Mouse (Mus musculus): ENCODE data around the gene Tgm1.
A peak's percentile ranks its signal among the peaks of the same experiment; 100 is the strongest.

Gene Tgm1

DNA sequence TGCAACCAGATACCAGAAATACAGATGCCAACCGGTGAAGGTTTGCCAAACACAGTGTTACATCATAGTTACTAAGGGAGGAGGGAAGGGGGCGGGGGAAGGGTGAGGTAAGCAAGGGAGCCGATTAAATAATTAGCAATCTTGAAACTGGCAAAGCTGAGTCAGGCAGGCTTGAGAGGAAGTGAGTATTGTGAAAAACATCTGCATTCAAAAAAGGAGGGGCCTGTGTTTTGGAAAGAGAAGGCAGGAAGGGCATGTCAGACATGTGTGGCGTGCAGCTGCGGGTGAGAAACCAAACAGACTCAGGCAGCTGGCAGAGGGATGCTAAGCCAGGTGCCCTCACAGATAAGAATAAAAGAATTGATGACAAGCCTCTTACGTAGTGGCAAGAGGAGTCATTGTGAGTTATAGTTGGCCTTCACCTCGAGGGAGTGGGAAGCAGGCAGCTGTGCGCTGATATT lies 10.7 kb upstream of the Tgm1 start:
- peak; percentile 51 to 91 for DNase-seq (ENCODE audit: inconsistent age in 2 of 2, low spot score in 1 of 2)

DNA sequence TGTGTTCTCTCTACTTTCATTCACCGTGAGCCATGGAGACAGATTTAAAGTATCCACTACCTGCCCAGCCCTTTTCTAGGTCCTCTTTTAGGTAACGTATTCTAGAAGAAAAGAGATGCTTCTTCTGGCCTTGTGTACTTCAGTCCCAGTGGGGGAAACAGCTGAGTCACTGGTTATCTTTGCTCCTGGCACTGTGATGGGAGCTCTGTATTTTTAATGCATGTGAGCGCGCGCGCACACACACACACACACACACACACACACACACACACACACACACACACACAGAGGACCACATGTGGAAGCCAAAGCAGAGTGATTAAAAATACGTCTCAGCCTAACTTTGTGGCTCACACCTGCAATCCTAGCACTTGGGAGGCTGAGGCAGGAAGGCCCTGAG lies 9.7 kb upstream of the Tgm1 start:
- DNase-seq (ENCODE audit: inconsistent age in 2 of 2, low spot score in 1 of 2), result no peak

DNA sequence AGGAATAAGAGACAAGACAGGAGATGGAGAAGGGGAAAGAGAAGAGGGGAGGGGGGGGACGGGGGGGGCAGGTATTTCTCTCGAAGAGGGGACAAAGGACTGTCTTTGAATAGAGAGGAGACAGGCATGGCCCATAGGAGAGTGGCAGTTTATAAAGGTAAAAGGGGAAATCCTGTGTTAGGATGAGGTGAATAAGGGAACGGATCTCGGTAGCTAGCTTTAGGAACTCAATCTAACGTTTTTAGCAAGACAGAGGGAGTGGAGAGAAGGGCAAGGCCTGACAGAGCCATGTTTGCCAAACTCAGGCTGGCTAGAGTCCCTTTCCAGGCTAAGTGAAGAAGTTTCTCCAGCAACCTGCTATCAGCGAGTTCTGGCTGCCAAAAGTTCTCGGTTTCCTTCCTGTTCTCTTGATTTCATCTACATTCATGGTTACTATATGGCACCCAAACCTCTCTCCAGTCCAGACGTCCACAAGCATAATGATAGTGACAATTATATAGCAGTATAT lies 8.8 kb upstream of the Tgm1 start:
- DNase-seq (ENCODE audit: inconsistent age in 2 of 2, low spot score in 1 of 2), result no peak

DNA sequence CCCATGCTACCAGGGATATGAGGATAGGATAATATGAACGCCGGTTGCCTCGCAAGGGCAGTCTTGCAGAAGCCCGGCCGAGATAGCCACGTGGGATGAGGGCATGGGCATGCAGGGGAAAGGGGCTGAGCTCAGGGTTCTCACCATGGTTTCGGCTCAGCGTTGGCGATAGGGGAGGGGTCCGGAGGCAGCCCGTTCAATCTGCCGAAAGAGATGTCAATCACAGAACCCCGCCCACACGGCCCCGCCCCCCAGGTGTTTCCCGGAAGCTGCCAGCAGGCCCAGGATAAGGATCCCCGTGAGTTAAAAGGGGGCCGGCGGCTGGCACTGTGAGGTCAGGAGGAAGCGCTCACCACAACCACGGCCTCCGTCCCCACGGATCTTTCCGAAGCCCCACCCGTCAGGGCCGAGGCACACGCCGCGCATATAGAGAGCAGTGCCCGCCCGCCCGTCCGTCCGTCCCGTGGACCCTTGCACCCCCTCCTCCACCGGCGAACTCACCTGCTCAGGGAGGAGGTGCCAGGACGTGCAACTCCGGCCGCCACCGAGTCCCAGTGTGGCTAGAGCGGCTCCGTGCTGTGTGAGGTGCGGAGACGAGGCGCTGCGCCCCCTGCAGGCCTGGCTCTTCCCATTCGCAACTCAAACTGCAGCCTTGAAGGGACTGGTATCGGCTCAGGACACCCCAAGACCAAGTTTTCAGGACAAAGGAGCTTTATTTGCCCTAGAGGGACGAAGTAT lies 8.1 kb upstream of the Tgm1 start, which contains the start of gene Rabggta:
TSS of gene Rabggta (minus strand) at position 564 of the 738 bp plus-strand sequence.
- peak; percentile 92 to 96 for DNase-seq (ENCODE audit: inconsistent age in 2 of 2, low spot score in 1 of 2)

DNA sequence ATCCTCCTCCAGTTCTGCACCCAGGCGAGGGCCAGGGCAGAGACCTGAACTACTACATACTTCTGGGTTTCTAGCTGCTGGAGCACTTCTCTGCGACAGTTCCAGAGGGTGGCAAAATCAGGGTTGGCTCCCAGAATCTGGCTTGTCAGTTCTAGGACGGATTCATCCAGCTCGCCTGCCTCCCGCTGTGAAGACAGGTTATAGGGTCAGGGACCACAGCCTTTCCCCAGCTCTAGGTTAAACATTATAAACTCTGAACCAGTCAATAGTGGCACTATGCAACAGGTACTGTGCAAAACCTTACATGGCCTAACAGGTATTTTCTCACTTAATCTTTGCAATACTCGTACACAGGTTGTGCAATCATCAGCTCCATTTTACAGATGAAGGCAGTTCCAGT lies 7.3 kb upstream of the Tgm1 start:
- DNase-seq (ENCODE audit: inconsistent age in 2 of 2, low spot score in 1 of 2), result peak in 1 of 2 experiments; percentile 39

DNA sequence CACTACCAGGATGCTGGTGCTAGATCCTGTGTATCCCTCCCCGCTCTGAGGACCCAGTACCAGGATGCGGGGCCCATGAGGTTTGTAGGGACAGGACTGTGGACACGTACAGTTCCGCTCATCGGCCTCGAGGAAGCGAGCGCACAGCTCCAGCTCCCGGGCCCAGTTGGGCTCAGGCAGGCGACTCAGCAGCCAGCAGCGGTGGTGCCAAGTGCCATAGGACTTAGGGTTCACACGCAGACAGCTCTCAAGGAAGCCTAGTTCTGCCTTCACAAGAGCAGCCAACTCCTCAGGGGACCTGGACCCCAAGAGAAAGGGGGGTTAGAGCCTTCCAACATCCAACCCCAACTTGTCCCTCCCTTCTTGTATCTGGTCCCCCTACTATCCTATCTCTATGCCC lies 6.9 kb upstream of the Tgm1 start:
- no peak for DNase-seq (ENCODE audit: inconsistent age in 2 of 2, low spot score in 1 of 2)

DNA sequence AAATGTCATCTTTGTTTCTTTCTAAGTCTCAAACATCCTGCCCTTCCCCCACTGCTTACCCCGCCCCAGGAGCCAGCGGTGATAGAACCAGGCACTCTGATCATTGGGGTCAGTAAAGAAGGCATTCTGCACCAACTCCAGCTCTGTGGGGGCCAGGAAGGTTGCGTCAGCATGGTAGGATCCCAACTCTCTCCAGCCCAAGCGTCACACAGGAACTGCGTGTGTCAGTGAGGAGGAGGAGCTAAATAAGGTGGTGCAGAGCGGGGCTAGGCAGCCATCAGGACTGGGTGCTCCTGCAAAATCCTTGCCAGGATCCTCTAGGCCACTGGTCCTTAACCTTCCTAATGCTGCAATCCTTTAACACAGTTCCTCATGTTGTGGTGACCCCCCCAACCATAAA lies 6.0 kb upstream of the Tgm1 start:
- no peak for DNase-seq (ENCODE audit: inconsistent age in 2 of 2, low spot score in 1 of 2)

DNA sequence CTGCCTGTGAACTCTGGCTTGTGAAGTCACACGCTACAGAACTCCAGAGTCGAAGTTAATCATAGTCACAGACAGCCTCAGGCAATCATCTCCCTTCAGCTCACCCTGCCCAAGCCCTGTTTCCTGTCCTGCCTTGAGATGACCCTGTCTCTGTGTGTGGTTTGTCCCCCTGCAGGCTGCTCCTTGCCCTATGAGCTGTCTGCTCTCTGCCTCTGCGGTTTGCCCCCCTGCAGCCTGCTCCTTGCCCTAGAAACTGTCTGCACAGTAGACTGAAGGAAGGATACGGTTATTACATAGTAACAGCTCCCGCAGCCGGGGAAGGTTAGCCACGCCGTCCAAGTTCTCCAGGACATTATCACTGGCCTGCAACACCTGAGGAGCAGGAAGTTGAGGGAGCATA lies 3.2 kb upstream of the Tgm1 start:
- no peak for DNase-seq (ENCODE audit: inconsistent age in 2 of 2, low spot score in 1 of 2)

DNA sequence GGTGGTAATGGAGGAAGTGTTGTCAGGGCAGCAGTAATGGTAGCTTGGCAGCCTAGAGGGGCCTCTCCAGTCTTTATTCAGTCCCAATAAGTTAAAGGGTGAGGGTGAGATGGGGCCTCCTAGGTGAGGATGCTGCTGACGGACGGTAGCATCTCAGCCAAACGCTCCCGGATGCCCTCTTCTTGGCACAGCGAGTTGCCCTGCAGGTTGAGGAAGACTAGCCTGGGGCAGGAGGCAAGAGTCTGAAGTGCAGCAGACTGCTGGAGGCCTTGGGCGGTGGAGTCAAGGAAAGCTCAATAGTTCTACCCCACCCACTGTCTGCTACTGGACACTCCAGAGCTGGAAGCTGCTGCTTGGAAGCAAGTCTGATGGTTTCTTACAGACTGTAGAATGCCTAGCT lies 2.5 kb upstream of the Tgm1 start:
- DNase-seq (ENCODE audit: inconsistent age in 2 of 2, low spot score in 1 of 2), result no peak

DNA sequence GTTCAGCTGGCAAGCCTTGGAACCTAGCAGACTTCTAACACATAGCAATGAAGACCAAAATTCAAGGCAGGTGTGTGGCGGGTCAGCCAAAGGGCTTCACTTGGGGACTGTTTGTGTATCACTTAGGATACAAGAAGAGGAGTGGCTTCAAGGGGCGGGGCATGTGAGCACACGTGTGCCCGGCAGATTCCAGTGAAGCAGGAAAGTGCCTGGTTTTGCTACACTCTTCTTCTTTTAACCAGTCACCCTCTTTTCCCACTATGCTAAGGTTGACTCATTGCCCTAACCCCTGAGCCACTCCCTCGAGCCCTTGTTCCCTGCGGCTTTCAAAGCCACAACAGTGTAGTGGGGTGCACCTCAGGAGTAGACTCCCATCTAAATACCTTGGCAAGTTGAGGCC lies 1.2 kb upstream of the Tgm1 start:
- no peak for DNase-seq (ENCODE audit: inconsistent age in 2 of 2, low spot score in 1 of 2)

DNA sequence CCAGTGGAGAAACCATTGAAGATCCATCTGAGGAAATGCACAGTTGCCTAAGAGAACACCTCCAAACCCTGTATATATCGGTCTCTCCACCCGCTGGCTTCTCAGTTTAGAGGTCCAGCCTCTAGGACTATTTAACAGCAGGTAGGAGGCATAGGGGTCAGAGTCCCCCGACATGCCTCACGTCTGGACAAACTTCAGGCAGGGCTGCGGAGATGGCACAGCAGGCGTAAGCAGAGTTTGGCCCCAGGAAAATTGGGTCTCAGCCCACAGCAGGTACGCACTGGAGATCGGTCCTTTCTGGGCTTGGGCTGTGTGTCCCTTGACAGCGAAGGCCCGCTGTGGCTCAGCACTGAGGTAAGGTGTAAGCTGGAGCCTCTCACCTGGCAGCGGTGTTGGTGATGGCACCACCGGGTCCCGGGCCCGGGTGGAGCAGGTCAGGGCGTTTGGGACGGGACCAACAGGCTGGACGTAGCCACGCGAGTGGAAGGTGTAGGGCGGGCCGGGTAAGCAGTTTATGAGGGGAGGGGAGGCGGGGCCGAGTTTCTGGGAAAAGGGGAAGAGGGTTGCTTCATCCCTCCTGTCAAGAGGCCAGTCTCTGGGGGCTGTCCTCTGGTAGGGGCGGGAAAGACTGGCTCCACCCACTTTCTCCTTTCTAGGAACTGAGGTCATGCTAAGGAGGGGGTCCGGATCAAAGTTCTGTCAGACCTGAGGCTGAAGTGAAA lies 558 bp downstream of the Tgm1 start:
- peak in 1 of 2 experiments; percentile 56 for DNase-seq (ENCODE audit: inconsistent age in 2 of 2, low spot score in 1 of 2)

DNA sequence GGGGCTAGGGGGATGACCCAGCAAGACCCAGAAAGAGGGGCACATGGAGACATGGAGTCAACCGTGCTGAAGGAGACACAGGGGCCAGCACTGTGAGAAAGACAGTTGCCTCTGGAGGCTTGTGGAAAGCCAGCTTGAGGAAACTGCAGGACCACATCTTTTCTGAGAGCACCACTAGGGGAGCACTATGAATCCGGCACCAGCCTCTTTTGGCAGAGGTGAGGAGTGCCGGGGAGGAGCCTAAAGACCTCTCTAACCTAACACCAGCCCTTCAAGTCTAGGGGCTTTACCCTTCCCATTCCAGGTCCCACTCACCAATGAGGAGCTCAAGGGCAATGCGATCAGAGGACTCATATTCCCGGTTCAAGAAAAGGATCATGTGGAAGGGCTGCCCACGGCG lies 1.9 kb downstream of the Tgm1 start:
- DNase-seq (ENCODE audit: inconsistent age in 2 of 2, low spot score in 1 of 2), result no peak

DNA sequence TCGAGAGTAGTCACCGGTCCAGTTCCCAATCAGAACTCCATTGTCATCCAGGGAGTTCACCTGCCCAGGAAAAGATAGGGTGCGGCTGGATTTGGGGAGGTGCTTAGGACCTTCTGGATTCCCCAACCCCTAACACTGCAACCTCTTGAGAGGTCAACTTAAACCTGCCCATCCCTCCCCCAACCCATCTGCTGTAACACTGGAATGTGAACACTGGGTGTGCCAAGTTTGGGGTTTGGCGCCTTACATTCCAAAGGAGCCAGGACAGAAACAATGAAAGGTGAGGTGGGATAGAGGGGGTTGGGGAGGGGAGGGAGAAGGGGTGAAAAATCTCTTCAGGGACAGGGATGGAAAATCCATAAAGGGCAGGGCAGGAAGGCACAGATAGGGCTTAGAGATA lies 4.2 kb downstream of the Tgm1 start:
- no peak for DNase-seq (ENCODE audit: inconsistent age in 2 of 2, low spot score in 1 of 2)

DNA sequence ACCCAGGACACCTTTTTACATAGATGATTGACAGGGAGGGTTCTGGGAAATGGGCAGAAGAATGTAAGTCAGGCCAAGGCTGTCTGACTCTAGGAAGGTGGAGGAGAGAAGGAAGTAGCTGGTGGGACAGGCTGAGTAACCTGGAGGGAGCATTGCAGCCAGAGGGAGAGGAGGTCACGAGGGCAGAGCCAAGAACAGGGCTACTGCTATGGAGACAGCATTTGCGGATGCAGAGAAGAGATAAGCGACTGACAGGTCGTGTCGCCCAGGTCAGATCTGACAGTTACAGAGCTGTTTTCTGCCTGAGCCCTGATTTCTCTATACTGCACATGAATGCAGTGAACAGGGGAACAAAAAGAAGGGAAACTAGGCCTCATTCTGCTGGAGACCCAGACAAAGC lies 6.3 kb downstream of the Tgm1 start:
- no peak for DNase-seq (ENCODE audit: inconsistent age in 2 of 2, low spot score in 1 of 2)

DNA sequence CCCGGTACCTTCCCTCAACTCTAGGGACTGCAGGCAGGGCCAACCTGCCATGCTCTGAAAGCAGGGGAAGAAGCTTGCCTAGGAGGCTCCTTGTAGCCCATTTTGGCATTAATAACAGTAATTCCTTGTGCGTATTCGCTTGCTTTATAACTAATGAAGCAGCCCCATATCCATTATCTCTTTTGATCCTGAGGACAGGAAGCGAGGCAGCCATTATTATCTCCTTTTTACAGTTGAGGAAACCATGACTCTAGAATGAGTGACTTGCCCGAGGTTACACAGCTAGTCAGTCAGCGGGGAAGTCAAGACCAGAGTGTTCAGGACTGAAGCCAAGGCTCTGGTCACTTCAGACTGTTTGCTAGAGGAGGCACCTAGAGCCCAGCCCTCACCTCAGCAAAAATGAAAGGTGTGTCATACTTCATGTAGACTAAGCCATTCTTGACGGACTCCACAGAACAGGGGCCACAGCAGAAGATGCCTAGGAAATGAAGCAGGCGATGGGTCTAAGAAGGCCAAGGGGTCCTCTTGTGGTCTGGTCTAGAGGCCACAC lies 7.6 kb downstream of the Tgm1 start:
- no peak for DNase-seq (ENCODE audit: inconsistent age in 2 of 2, low spot score in 1 of 2)

DNA sequence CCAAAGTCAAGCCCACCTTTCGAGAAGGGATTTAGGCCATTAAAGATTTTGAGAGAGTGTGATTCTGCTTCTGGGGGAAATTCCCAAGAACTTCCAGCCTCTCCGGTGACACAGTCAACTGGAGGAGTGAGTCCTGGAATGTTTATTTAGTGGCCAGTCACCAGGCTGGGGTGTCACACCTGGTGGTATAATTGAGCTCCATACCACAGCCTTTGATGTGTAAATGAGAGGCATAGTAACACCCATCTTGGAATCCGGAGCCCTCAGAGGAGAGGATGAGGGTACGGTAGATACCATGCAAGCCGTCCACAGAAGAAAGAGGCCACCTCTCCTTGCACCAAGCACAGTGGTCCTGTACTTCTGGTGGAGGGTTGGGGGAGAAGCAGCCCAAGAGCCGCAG lies 11.0 kb downstream of the Tgm1 start:
- no peak for DNase-seq (ENCODE audit: inconsistent age in 2 of 2, low spot score in 1 of 2)

DNA sequence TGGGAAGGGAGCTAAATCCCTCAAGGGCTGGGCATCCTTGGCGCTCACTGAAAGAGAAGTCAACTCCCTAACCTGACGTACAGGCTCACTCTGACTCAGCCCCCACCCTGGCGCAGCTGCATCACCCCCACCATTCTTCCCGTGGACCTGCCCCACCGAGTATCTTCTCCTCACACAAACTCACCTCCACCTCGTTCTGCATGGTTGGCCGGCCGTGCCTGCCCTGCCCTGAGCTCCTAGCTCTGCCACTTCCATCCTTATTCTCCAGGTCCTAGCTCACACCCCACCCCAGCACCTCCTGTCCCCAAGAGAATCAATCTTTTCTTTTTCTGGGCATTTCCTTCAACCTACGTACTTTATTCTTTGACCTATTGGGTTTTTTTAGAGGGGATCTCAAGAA lies 12.6 kb downstream of the Tgm1 start:
- DNase-seq (ENCODE audit: inconsistent age in 2 of 2, low spot score in 1 of 2), result no peak

DNA sequence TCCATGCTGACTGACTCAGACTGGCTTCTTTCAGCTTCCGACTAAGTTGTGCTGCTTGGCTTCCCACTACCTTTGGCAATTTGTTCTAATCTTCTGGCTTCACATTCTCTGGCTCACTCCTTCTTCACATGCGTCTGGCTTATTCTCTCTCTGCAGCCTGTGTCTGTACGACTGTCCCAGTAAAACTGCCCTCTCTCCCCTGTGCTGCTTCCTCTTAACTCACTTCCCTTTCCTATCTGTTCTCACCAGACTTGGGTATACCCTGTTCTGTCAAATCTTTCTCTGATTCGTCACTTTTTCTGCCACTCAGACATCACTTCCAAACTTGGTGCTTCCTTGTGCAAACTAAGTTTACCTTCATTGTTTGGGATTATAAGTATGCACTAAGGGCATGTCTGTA lies 16.5 kb downstream of the Tgm1 start:
- DNase-seq (ENCODE audit: inconsistent age in 2 of 2, low spot score in 1 of 2), result no peak

DNA sequence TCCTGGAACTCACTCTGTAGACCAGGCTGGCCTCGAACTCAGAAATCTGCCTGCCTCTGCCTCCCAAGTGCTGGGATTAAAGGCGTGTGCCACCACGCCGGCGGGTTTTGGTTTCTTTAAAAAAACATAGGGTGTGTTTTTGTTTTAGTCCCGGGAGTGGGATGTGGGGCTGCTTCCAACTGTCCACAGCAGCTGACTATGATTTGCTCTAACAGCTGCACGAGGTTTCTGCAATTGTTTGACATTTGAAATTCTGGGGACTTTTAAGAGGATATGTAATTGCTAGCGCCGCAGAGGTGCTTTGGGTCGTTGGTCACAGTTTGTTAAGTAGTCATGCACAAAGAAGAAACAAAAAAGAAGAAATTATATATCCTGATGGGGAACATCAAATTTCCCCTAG lies 24.3 kb downstream of the Tgm1 start:
- DNase-seq (ENCODE audit: inconsistent age in 2 of 2, low spot score in 1 of 2), result no peak

DNA sequence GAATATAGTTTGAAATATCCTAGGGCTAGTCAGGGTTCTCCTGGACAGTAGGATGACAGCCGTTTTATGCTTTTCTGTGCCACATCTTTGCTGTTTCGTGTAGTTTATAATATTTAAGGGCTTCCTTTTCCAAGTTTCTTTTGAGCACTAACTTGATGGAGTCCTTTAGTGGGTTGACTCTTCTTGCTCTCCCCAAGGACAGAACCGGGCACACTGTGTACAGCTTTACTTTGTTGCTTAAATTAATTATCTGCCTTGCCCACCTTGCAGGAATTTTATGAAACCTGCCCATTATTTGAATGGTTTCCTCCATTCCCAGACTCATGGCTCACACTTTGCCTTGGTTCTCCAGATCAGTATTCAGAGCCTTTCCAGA lies 31.6 kb downstream of the Tgm1 start:
- DNase-seq (ENCODE audit: inconsistent age in 2 of 2, low spot score in 1 of 2), result no peak

DNA sequence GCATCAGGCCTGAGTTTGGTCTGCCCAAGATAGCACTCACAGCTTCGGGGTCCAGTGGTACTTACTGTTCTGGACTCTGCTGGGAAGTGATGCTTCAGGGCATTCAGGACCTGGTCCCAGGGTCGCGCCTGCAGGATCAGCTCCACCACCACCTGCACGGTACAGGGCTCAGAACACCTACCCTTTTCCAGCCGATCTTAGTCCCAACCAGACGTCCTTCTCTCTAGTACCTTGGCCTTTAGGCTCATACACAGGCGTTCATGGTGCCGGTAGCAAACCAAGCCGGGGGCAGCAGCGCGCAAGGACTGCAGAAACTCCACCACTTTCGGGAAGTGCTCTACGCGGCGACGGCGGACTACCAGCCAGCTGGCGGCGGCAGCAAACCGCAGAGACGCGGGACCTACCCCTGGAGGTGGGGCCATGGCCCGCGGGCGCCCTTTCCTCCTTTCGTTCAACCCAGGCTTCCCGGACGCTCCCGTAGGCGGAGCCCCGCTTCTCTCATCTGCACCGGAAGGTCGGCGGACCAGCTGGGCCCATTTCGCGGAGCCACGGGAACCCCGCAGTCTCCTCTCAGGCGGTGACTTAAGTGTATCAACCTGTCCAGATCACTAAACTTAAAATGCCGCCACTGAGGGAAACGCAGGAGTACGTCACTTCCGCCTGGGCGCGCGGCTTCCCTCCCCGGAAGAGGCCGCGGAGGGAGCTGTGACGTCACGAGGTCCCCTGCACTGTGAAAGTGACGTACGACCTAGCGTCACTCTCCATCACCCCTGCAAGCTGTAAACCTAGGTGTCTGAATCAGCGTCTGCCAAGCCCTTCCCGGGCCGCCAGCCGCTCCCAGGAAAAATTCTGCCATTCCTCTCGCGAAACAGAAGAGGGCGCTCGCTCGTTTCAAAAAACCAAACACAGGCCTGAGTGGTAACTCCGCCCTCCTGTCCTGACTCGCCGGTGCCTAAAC lies 32.3 kb downstream of the Tgm1 start, which contains the start of gene Tinf2:
TSS of gene Tinf2 (minus strand) at position 661 of the 958 bp plus-strand sequence.
- DNase-seq (ENCODE audit: inconsistent age in 2 of 2, low spot score in 1 of 2), result peak; percentile 95 to 98

Data from adrenal gland, adult (tissue).